ENCODE assay signal across 7 mouse cellular contexts in genomic region chr13:99641386-99642165, GRCm38 (mm10).
DNase-seq lines count a peak whose midpoint lies in the region; ATAC-seq and TF ChIP-seq lines count a peak whose summit lies in the region.

No protein-coding gene starts in this region.

- no peak for DNase-seq in ES-E14 (ENCODE audit: low read depth, low spot score)
- peak; percentile 39 for DNase-seq in brain, embryonic 18.5 days (ENCODE audit: low read depth, low spot score)
- peak; percentile 71 for DNase-seq in forebrain, postnatal 0 days
- DNase-seq in layer of hippocampus, postnatal 36 days, result peak; percentile 65 to 72
- no peak for DNase-seq in kidney, adult 8-10 months
- no peak for DNase-seq in lung, postnatal 14 days

- TF ChIP-seq CTCF in forebrain, postnatal 0 days (IDR thresholded peaks at IDR 0.05; ENCODE audit: low read depth), result no peak

- H3K36me3 ChIP-seq in ES-E14 (ENCODE audit: control insufficient read depth, insufficient read depth, low read length, poor library complexity, severe bottlenecking), result no peaks in the 10 kb centered on the region
- no peaks in the 10 kb centered on the region for H3K36me3 ChIP-seq in forebrain, postnatal 0 days (ENCODE audit: insufficient read depth)

- H3K4me3 ChIP-seq in ES-E14 (ENCODE audit: insufficient read depth in 1 of 2, low read depth in 1 of 2, low read length in 2 of 2, poor library complexity in 1 of 2, severe bottlenecking in 1 of 2), result 0 out of 4 replicates have a peak overlapping the region, but pooled peaks of 1 of the 2 experiments have one; percentile 12
- H3K4me3 ChIP-seq in forebrain, postnatal 0 days (ENCODE audit: low read depth, low read length), result no peak overlapping the region

- WGBS in forebrain, postnatal 0 days, result 57% methylated on average over 22 of the region's 22 CpGs

- peaks cover 2 to 3% of the 10 kb centered on the region in 2 experiments; a peak in 2 of 4 replicates for H3K4me1 ChIP-seq in ES-E14 (ENCODE audit: control insufficient read depth in 2 of 2, insufficient read depth in 2 of 2, low read length in 2 of 2, poor library complexity in 1 of 2)
- peaks cover 17% of the 10 kb centered on the region for H3K4me1 ChIP-seq in forebrain, postnatal 0 days (ENCODE audit: insufficient read depth)

- peak overlapping the region; percentile 7 for H3K9ac ChIP-seq in ES-E14 (ENCODE audit: insufficient read depth, low read depth, low read length, poor library complexity, severe bottlenecking)
- no peak overlapping the region for H3K9ac ChIP-seq in forebrain, postnatal 0 days

- in situ Hi-C loops in ES-E14 (cut with MboI; ENCODE audit: low sequenced_read_pairs in 2 of 2, unreplicated experiment in 2 of 2), result no loop called here

- H3K9me3 ChIP-seq in ES-E14 (ENCODE audit: control insufficient read depth, insufficient read depth, low read depth, low read length), result no peaks in the 10 kb centered on the region
- no peaks in the 10 kb centered on the region for H3K9me3 ChIP-seq in forebrain, postnatal 0 days (ENCODE audit: low read length)

- peak overlapping the region; percentile 10 for H3K4me2 ChIP-seq in forebrain, postnatal 0 days (ENCODE audit: low read depth)

- no peaks in the 10 kb centered on the region for H3K27me3 ChIP-seq in forebrain, postnatal 0 days (ENCODE audit: insufficient read depth, low read length)

- H3K27ac ChIP-seq in ES-E14 (ENCODE audit: insufficient read depth, low read depth, low read length, poor library complexity, severe bottlenecking), result no peak overlapping the region
- H3K27ac ChIP-seq in forebrain, postnatal 0 days (ENCODE audit: low read depth, low read length), result peak overlapping the region; percentile 50; the same call in 1 of the 2 replicates

- ATAC-seq in forebrain, postnatal 0 days, result peak; percentile 87
- ATAC-seq in activated CD4-positive, CD25-positive, alpha-beta regulatory T cell, adult 4 months, result no peak

TF ChIP-seq in ES-E14, 5 proteins besides CTCF, POLR2A, EP300 and RAD21:
- no peak for TF ChIP-seq MAFK (IDR thresholded peaks at IDR 0.05; ENCODE audit: insufficient read depth, low read depth, low read length)
- no peak for TF ChIP-seq ZC3H11A (IDR thresholded peaks at IDR 0.05; ENCODE audit: borderline replicate concordance, low read depth, low read length)
- no peak for TF ChIP-seq ZNF384 (IDR thresholded peaks at IDR 0.05; ENCODE audit: low read depth, low read length)
- no peak for TF ChIP-seq CHD2 (IDR thresholded peaks at IDR 0.05; ENCODE audit: low read depth, low read length)
- no peak for TF ChIP-seq HCFC1 (IDR thresholded peaks at IDR 0.05; ENCODE audit: borderline replicate concordance, insufficient read depth, low read length)

Comparison
In these comparisons a context has a peak if more than half of its experiments do, and no peak if none do; other contexts are left out.
1. DNase-seq: peak in brain, embryonic 18.5 days (single experiment), forebrain, postnatal 0 days (single experiment) and layer of hippocampus, postnatal 36 days (2 of 2); none in ES-E14 (single experiment), kidney, adult 8-10 months (0 of 2) and lung, postnatal 14 days (single experiment).